Mouse (Mus musculus): ENCODE results near the gene Tdrd1.

Tdrd1 gene

GRCm38 (mm10) chr19:56829267-56829666, 3.3 kb downstream of the Tdrd1 start:
- no peak for DNase-seq (ENCODE audit: low spot score)

- DNase-seq (ENCODE audit: low spot score): no peak
These were observed 4.2 kb downstream of the Tdrd1 start for GRCm38 (mm10) chr19:56830163-56830562.

- DNase-seq (ENCODE audit: low spot score): no peak
These were observed 9.3 kb downstream of the Tdrd1 start for GRCm38 (mm10) chr19:56835340-56835739.

GRCm38 (mm10) chr19:56838942-56839706, 13.1 kb downstream of the Tdrd1 start:
- no peak for DNase-seq (ENCODE audit: low spot score)

GRCm38 (mm10) chr19:56842974-56843373, 17.0 kb downstream of the Tdrd1 start:
- no peak for DNase-seq (ENCODE audit: low spot score)

GRCm38 (mm10) chr19:56852590-56852989, 26.6 kb downstream of the Tdrd1 start:
- no peak for DNase-seq (ENCODE audit: low spot score)

GRCm38 (mm10) chr19:56856455-56856854, 30.4 kb downstream of the Tdrd1 start:
- no peak for DNase-seq (ENCODE audit: low spot score)

GRCm38 (mm10) chr19:56867701-56868100, 41.7 kb downstream of the Tdrd1 start:
- no peak for DNase-seq (ENCODE audit: low spot score)

GRCm38 (mm10) chr19:56873816-56874600, 48.0 kb downstream of the Tdrd1 start, which contains the start of gene Vwa2:
Vwa2 (plus strand) TSS chr19:56874249.
- DNase-seq (ENCODE audit: low spot score): peak; percentile 66

- DNase-seq (ENCODE audit: low spot score): no peak
These were observed 48.7 kb downstream of the Tdrd1 start for GRCm38 (mm10) chr19:56874601-56875315.

- no peak for DNase-seq (ENCODE audit: low spot score)
These were observed 51.4 kb downstream of the Tdrd1 start for GRCm38 (mm10) chr19:56877364-56877763.

- DNase-seq (ENCODE audit: low spot score): no peak
These were observed 61.9 kb downstream of the Tdrd1 start for GRCm38 (mm10) chr19:56887879-56888278.

- no peak for DNase-seq (ENCODE audit: low spot score)
These were observed 62.6 kb downstream of the Tdrd1 start for GRCm38 (mm10) chr19:56888654-56889053.

- DNase-seq (ENCODE audit: low spot score): peak; percentile 51
These were observed 65.4 kb downstream of the Tdrd1 start for GRCm38 (mm10) chr19:56891438-56891837.

GRCm38 (mm10) chr19:56892586-56892985, 66.6 kb downstream of the Tdrd1 start:
- DNase-seq (ENCODE audit: low spot score): peak; percentile 51

GRCm38 (mm10) chr19:56893326-56893725, 67.3 kb downstream of the Tdrd1 start:
- no peak for DNase-seq (ENCODE audit: low spot score)

- no peak for DNase-seq (ENCODE audit: low spot score)
These were observed 71.6 kb downstream of the Tdrd1 start for GRCm38 (mm10) chr19:56897654-56898053.

- DNase-seq (ENCODE audit: low spot score): no peak
These were observed 78.1 kb downstream of the Tdrd1 start for GRCm38 (mm10) chr19:56904095-56904494.

- no peak for DNase-seq (ENCODE audit: low spot score)
These were observed 79.4 kb downstream of the Tdrd1 start for GRCm38 (mm10) chr19:56905395-56905794.

- DNase-seq (ENCODE audit: low spot score): no peak
These were observed 81.8 kb downstream of the Tdrd1 start for GRCm38 (mm10) chr19:56907850-56908249.

GRCm38 (mm10) chr19:56908472-56909270, 82.7 kb downstream of the Tdrd1 start:
- DNase-seq (ENCODE audit: low spot score): peak; percentile 83

- DNase-seq (ENCODE audit: low spot score): no peak
These were observed 84.6 kb downstream of the Tdrd1 start for GRCm38 (mm10) chr19:56910561-56910960.

All from retina, embryonic 14.5 days (tissue).